Comparison of ENCODE assay signal across 8 mouse cellular contexts in genomic region chr10:81605974-81606751, GRCm38 (mm10). TPM values are rescaled to one million over a fixed set of nuclear protein-coding genes. Genes with fewer than 3 reads are reported as not detected.
DNase-seq lines count a peak whose midpoint lies in the region; ATAC-seq and TF ChIP-seq lines count a peak whose summit lies in the region.

BC025920 (plus strand) TSS chr10:81606270.

- peak; percentile 90 to 94 for DNase-seq in gastrocnemius, adult 8-10 months (ENCODE audit: low spot score in 2 of 2)
- DNase-seq in hindlimb bud, embryonic 11.5 days (ENCODE audit: extremely low spot score, low read depth, low spot score) = peak; percentile 99
- peak; percentile 79 to 97 for DNase-seq in left cerebral cortex, adult 8-10 months (ENCODE audit: low spot score in 2 of 2)
- DNase-seq in right cerebral cortex, postnatal 10 days (ENCODE audit: low spot score in 2 of 2) = peak; percentile 97 to 98
- DNase-seq in urinary bladder, postnatal 25 days (ENCODE audit: low spot score) = peak; percentile 77

- H3K27me3 ChIP-seq in megakaryocyte, embryonic 14.5 days (replicated peaks) = peaks cover 2% of the 10 kb centered on the region

- peak within 1 kb of the TSS; percentile 87 for H3K4me3 ChIP-seq in cortical plate, adult 2 months (ENCODE audit: insufficient read depth, low read length)
- H3K4me3 ChIP-seq in megakaryocyte, embryonic 14.5 days (replicated peaks) = peak within 1 kb of the TSS; percentile 91

- TF ChIP-seq CTCF in cortical plate, adult 2 months (IDR thresholded peaks at IDR 0.05; ENCODE audit: extremely low read depth, insufficient read depth, low read length) = no peak

- peak; percentile 56 for TF ChIP-seq POLR2A in cortical plate, adult 2 months (IDR thresholded peaks at IDR 0.05; ENCODE audit: extremely low read depth, insufficient read depth, low read length)

- peak; percentile 83 for ATAC-seq in activated CD4-positive, CD25-positive, alpha-beta regulatory T cell, adult 4 months

- H3K36me3 ChIP-seq in megakaryocyte, embryonic 14.5 days (replicated peaks; ENCODE audit: low read length) = peaks cover 23% of the 10 kb centered on the region

- H3K27ac ChIP-seq in cortical plate, adult 2 months (ENCODE audit: insufficient read depth, low read length) = peak within 1 kb of the TSS; percentile 71

- H3K9me3 ChIP-seq in megakaryocyte, embryonic 14.5 days = peaks cover 12% of the 10 kb centered on the region

- peaks cover 6% of the 10 kb centered on the region for H3K4me1 ChIP-seq in cortical plate, adult 2 months (ENCODE audit: control insufficient read depth, insufficient read depth, low read length)
- peaks cover 78% of the 10 kb centered on the region for H3K4me1 ChIP-seq in megakaryocyte, embryonic 14.5 days

RNA-seq across cellular contexts. Expression of gene BC025920, which starts in this region (rescaled TPM):
- 1 to 10 TPM; 1.5 to 2.5 TPM for polyA plus RNA-seq in activated CD4-positive, CD25-positive, alpha-beta regulatory T cell, adult 4 months (2017; shearing (Covaris generic))
- 3.7 and 4.2 TPM in 2 replicates for polyA plus RNA-seq in cortical plate, adult 2 months (2012; rRNA removed)
- total RNA-seq in gastrocnemius, adult 8-10 months (2022) = 1 to 10 TPM; 2.8 to 3.8 (median 3.0) TPM
- 1 to 10 TPM; 3.3 to 5.4 (median 3.9) TPM for total RNA-seq in left cerebral cortex, adult 8-10 months (2022)
- polyA plus RNA-seq in megakaryocyte, embryonic 14.5 days (2012; ENCODE audit: insufficient read depth, low replicate concordance) = not detected in 2 replicates

Comparison
In these comparisons a context has a peak if more than half of its experiments do, and no peak if none do; other contexts are left out.
1. Peak in every context shown above with its lines: DNase-seq, ATAC-seq, H3K4me3 ChIP-seq and H3K27ac ChIP-seq.